Mouse (Mus musculus): ENCODE measurements around the gene Olfr935. TPM values are rescaled to one million over a fixed set of nuclear protein-coding genes. Genes with fewer than 3 reads are reported as not detected.

The Olfr935 gene
- not detected for total RNA-seq (2021)
- long read RNA-seq, experiment 1 = 0 reads
- long read RNA-seq, experiment 2 = 0 reads

DNA sequence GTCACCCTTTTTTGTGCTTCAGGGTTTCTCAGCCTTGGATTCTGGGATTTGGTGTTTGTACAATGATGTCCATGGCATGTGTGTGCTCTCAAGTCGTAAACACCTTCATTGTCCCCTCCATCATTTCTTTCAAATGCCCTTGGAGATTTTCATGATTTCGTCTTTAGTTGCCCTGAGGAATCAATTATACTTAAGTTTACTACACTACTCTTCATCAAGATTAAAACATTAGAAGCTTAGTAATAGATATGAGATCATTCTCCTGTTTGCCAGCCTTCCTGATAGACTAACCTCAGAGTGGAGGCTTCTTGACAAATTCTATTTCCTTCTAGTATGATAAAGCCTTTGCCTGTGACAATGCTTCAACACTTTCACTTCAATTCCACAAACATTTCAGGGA, at the start of gene Olfr935:
Olfr935 (minus strand) TSS at position 101 of the 400 bp plus-strand sequence.
- no peak for DNase-seq
- intact Hi-C loops (cut with DNase I) = no loop called here

DNA sequence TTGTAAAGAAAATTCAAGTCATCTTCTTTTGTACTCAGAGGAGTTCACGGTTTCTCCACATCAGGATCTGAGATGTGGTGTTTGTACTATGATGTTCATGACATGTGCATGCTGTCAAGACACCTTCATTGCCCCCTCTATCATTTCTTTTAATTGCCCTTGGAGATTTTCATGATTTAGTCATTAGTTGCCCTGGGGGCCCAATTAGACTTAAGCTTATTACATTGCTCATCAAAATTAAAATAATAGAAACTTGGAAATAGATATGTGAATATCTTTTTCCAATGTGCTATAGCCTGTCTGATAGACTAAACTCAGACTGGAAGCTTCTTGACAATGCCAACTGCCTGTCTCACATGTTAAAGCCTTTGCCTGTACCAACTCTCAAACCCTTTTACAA, 23.8 kb upstream of the Olfr935 start, which contains the start of gene Olfr146:
Olfr146 (minus strand) TSS at position 101 of the 400 bp plus-strand sequence.
- DNase-seq = no peak
- intact Hi-C loops (cut with DNase I) = no loop called here

DNA sequence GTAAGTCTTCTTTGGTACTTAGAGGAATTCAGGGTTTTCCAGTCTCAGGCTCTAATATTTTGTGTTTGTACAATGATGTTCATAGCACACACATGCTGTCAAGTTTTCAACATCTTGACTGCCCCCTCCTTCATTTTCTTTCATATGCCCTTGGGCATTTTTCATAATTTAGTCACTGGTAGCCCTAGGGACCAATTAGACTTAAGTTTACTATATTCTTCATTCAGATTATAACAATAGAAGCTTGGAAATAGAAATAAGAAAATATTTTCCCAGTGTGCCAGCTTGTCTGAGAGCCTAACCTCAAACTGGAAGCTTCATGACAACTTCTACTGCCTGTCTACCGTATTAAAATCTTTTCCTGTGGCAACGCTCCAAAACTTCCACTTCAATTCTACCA, 11.3 kb downstream of the Olfr935 start, which contains the start of gene Olfr934:
Olfr934 (minus strand) TSS at position 101 of the 400 bp plus-strand sequence.
- no peak for DNase-seq
- intact Hi-C loops (cut with DNase I) = no loop called here

DNA sequence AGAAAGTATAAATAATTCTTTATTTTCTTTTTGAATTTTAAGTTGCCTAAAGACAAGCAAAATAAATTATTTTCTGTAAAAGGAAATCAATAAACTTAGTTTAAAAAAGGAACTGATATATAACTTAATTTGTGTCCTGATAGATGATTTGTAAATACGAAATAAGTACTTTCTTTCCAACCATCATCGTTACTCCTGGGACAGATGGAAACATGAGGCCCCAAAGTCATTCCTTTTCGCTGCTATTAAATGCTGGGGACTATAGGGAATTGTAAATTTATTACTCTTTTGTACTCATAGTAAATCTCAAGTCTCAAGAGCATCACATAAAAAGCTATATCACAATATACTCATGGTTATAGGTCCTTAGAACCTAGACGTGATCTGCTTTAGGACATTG, 27.5 kb downstream of the Olfr935 start, which contains the start of gene Olfr933:
Olfr933 (plus strand) TSS at position 301 of the 400 bp plus-strand sequence.
- intact Hi-C loops (cut with DNase I) = no loop called here
- DNase-seq = no peak

DNA sequence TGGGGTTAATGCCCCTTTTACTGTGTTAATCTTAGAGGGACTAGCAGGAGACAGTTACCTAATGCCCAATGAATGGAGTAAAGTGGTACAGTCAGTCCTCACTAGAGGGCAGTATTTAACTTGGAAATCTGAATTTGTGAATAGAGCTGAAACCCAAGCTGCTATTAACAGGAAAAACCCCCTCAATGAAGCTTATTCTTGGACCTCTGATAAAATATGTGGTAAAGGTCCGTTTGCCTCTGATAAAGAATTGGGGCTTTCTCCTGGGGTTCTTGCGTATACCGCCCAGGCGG, 45.4 kb downstream of the Olfr935 start:
- intact Hi-C loops (cut with DNase I) = no loop called here
- no peak for DNase-seq

DNA sequence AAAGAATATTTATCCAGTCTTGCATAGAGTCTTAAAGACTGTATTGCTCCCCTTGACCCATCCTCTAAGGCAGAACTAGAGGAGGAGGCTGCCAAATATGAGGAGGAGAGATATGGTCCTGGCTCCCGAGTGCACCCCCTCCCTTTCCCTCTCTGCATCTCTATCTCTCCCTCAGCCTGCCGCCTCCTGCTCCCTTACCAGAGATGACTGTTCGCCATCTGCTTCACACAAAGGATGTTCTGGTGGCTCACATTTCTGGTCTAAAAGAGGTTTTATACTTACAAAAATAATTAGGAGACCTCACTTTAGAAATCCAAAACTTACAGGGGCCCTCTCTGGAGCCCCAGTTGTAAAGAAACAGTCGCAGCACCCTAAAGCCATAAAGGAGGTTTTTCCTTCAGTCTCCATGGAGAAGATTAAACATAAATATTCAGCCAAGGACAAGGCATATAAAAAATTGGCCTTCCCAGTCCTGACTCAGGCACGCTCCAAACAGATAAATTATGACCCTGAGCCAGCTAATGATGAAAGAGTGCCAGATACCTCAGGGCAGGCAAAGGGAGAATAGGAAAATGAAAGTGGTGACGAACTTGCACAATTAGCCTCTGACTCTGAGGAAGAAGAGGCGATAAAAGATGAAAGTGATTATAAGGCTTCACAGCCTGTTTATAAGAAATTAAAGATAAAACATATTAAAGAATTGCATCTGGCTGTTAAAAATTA, 45.9 kb downstream of the Olfr935 start:
- intact Hi-C loops (cut with DNase I) = no loop called here
- DNase-seq = no peak

Small RNA genes within 50 kb of the gene (microRNA-seq; reads per million reads assigned to microRNA genes)
- 0 reads per million in 2 experiments for gene Gm25529

Other genes with a start within 250 kb of the Olfr935 start
- gene Olfr920, start 247.4 kb downstream of the Olfr935 start, total RNA-seq (2021) = under 1 TPM; 0.07 TPM
- not detected for gene Olfr921, start 226.6 kb downstream of the Olfr935 start, total RNA-seq (2021)
- gene Olfr922, start 185.1 kb downstream of the Olfr935 start, total RNA-seq (2021) = not detected
- not detected for gene Olfr923, start 173.1 kb downstream of the Olfr935 start, total RNA-seq (2021)
- gene Olfr924, start 155.2 kb downstream of the Olfr935 start, total RNA-seq (2021) = not detected
- not detected for gene Olfr26, start 144.6 kb downstream of the Olfr935 start, total RNA-seq (2021)
- gene Olfr926, start 122.6 kb downstream of the Olfr935 start, total RNA-seq (2021) = not detected
- gene Olfr930, start 69.9 kb downstream of the Olfr935 start, total RNA-seq (2021) = not detected
- gene Olfr933, start 27.4 kb downstream of the Olfr935 start, total RNA-seq (2021) = not detected
- gene Olfr934, start 11.4 kb downstream of the Olfr935 start, total RNA-seq (2021) = not detected
- not detected for gene Olfr146, start 23.7 kb upstream of the Olfr935 start, total RNA-seq (2021)
- gene Olfr937, start 65.3 kb upstream of the Olfr935 start, total RNA-seq (2021) = not detected
- gene Olfr938, start 79.2 kb upstream of the Olfr935 start, total RNA-seq (2021) = not detected
- not detected for gene Olfr27, start 128.4 kb upstream of the Olfr935 start, total RNA-seq (2021)
- not detected for gene Olfr943, start 166.6 kb upstream of the Olfr935 start, total RNA-seq (2021)
- not detected for gene Olfr944, start 202.2 kb upstream of the Olfr935 start, total RNA-seq (2021)